Mouse (Mus musculus) embryonic fibroblast, embryonic 13.5 days (primary cell): ENCODE data around the gene Phb2. TPM values are rescaled to one million over a fixed set of nuclear protein-coding genes. Genes with fewer than 3 reads are reported as not detected.

ENCODE experiments used
- H3K27ac ChIP-seq: 2 replicates; pipeline ENCODE4 v1.5.1; 2012; ENCODE audit warnings: low read length, control low read depth, inconsistent platforms; ENCODE audit not compliant: insufficient read depth
- H3K4me1 ChIP-seq: 2 replicates; pipeline ENCODE4 v1.6.1; 2011; ENCODE audit warnings: low read length; ENCODE audit not compliant: control insufficient read depth, insufficient read depth
- H3K4me3 ChIP-seq: 2 replicates; pipeline ENCODE4 v1.5.1; 2011; ENCODE audit warnings: mild to moderate bottlenecking, control low read depth, low read length; ENCODE audit not compliant: insufficient read depth
- CTCF ChIP-seq: IDR thresholded peaks from 2 replicates; pipeline ENCODE4 v1.5.1; 2011; ENCODE audit warnings: mild to moderate bottlenecking, control low read depth, low read length, moderate library complexity, borderline replicate concordance; ENCODE audit not compliant: insufficient read depth
- POLR2A ChIP-seq: IDR thresholded peaks from 2 replicates; pipeline ENCODE4 v1.6.1; 2011; ENCODE audit warnings: low read depth, mild to moderate bottlenecking, control low read depth, low read length, moderate library complexity
- polyA plus RNA-seq: library from polyadenylated mRNA; stranded (reverse); fragments of >200 nt; gene quantifications from 2 replicates; pipeline ENCODE4 v1.2.4, GENCODE M21; 2011; ENCODE audit warnings: low read depth; ENCODE audit not compliant: missing spikeins, insufficient read length

Gene Phb2
- polyA plus RNA-seq, 1 experiment: 249 TPM

- no peak overlapping the region for H3K27ac ChIP-seq
- no peaks in the 10 kb centered on the region for H3K4me1 ChIP-seq
- TF ChIP-seq CTCF: no peak
- no peak for TF ChIP-seq POLR2A
- no peak overlapping the region for H3K4me3 ChIP-seq
Measured at GRCm38 (mm10) chr6:124734417-124734816, 22.3 kb downstream of the Phb2 start.

GRCm38 (mm10) chr6:124737040-124737439 is 24.9 kb downstream of the Phb2 start:
- TF ChIP-seq POLR2A (no peak), CTCF (no peak)
- H3K4me3 ChIP-seq: no peak overlapping the region
- no peak overlapping the region for H3K27ac ChIP-seq
- no peaks in the 10 kb centered on the region for H3K4me1 ChIP-seq

GRCm38 (mm10) chr6:124738511-124739023 is 26.4 kb downstream of the Phb2 start, which contains the start of gene Ptpn6:
Gene Ptpn6, minus strand, starts transcription at chr6:124738714.
- no peak for TF ChIP-seq POLR2A
- TF ChIP-seq CTCF: no peak
- no peak within 1 kb of the TSS for H3K27ac ChIP-seq
- no peaks in the 10 kb centered on the region for H3K4me1 ChIP-seq
- no peak within 1 kb of the TSS for H3K4me3 ChIP-seq

GRCm38 (mm10) chr6:124739231-124739796 is 27.2 kb downstream of the Phb2 start:
- Histone ChIP-seq H3K4me3 (no peak overlapping the region), H3K4me1 (no peaks in the 10 kb centered on the region), H3K27ac (no peak overlapping the region)
- no peak for TF ChIP-seq POLR2A
- no peak for TF ChIP-seq CTCF

DNA sequence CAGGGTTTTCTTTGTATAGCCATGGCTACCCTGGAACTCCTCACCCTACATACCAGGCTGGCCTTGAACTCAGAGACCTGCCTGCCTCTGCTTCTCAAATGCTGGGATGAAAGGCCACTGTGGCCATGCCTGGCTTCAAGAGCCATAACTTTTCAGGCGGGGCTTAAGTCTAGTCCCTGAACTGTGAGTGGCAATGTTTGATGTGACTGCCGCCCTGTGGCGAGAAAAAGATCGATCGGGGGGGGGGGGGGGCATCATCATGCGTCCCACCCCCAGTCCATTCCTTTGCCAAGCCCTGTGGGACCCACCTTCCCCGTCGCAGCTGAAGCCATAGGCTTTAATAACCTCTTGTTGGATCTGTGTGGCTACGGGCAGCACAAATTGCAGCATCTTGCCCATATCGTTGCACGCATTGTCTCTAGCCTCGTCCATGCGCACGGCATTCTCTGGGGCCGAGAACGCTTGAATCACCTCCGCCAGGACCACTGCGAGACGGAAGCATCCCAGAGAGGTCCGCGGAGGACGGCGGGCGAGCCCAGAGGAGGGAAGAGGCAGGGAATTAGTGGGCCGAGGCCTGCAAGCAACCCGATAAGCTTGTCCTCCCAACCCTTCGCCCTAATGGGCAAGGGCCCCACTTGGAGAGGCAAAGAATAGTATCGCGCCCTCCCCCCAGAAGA is 28.2 kb downstream of the Phb2 start:
- Histone ChIP-seq H3K27ac (peak overlapping the region; percentile 92), H3K4me1 (no peaks in the 10 kb centered on the region), H3K4me3 (peak overlapping the region; percentile 43)
- TF ChIP-seq CTCF: no peak
- TF ChIP-seq POLR2A: peak; percentile 9; the same call in 1 of the 2 replicates

GRCm38 (mm10) chr6:124740888-124741761 is 29.0 kb downstream of the Phb2 start, which contains the start of gene Grcc10:
Gene Grcc10, minus strand, starts transcription at chr6:124741374.
- Histone ChIP-seq H3K4me1 (no peaks in the 10 kb centered on the region), H3K4me3 (peak within 1 kb of the TSS; percentile 43), H3K27ac (peak within 1 kb of the TSS; percentile 92)
- no peak for TF ChIP-seq CTCF
- TF ChIP-seq POLR2A: peak; percentile 96

- no peaks in the 10 kb centered on the region for H3K4me1 ChIP-seq
- H3K4me3 ChIP-seq: no peak overlapping the region
- TF ChIP-seq CTCF (no peak), POLR2A (no peak)
- peak overlapping the region; percentile 92 for H3K27ac ChIP-seq
Measured at GRCm38 (mm10) chr6:124741842-124742241, 29.7 kb downstream of the Phb2 start.

DNA sequence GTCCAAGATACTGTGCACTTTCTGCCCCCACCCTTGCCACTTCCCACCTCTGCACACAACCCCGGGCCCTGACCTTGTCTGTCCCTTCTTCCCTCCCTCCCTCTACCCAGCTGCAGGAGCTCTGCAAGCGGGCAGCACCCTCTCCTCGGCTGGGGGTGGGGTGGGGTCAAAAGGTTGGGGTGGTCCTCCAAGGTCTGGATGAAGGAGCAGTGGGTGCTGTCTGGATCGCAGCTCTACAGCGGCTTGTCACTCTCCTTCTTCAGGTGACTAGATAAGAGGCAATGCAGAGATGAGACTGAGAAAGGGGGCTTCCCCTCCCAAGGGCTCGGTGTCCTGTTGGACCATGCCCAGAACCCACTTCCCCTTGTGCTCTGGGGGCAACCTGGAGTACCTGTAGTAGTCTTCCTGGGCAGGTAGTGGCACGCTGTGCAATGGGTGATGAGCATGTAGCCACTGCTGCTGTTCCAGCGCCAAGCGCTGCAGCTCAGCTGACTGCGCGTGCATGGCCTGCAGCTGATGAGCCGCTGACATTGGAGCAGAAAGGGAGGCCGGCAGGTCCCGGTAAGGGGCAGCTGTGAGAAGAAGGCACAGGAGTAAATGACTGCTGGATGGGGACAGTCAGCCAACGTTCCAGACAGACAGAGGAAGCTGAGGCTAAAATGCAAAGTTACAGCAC is 30.8 kb downstream of the Phb2 start:
- H3K4me1 ChIP-seq: no peaks in the 10 kb centered on the region
- no peak overlapping the region for H3K4me3 ChIP-seq
- TF ChIP-seq CTCF (no peak), POLR2A (no peak)
- no peak overlapping the region for H3K27ac ChIP-seq

DNA sequence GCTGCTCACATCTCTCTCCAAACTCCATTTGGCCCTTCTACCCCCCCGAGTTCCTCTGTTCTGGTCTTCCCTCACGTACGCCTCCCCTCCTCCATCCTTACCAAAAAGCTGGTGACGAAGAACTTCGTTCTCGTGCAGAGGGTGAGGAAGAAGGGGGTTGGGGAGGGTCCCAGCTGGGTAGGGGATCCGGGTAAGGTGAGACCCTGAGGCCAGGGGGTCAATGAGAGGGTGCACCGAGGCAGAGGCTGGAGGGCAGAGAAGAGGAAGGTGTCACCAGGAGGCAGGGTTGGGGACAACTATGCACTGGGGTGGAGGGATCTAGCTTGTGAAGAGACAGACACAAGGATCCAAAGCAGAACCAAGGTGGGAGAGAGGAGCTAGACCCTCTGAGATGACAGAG is 31.5 kb downstream of the Phb2 start:
- Histone ChIP-seq H3K4me3 (no peak overlapping the region), H3K4me1 (no peaks in the 10 kb centered on the region), H3K27ac (no peak overlapping the region)
- TF ChIP-seq POLR2A (no peak), CTCF (no peak)
